Mouse (Mus musculus) limb, embryonic 14.5 days (tissue): Measurements from ENCODE around the gene Gpn2. TPM values are rescaled to one million over a fixed set of nuclear protein-coding genes. Genes with fewer than 3 reads are reported as not detected.

Source experiments
- ATAC-seq: fragments of 200-750 bp; cut with Nextera tagmentation; 2 replicates; pipeline ENCODE4 v1.8.0; 2017; ENCODE audit warnings: low read depth, moderate number of reproducible peaks, moderate TSS enrichment; ENCODE audit not compliant: low FRiP score
- DNase-seq: peaks from one replicate; pipeline ENCODE4 v3.0.0-alpha.2; 2015; ENCODE audit warnings: low spot score
- H3K27ac ChIP-seq: fragments of 300-500 bp; sonication (generic); replicated peaks from 2 replicates; pipeline ENCODE4 v1.5.1; 2014; ENCODE audit warnings: low read depth, mild to moderate bottlenecking, low read length, moderate library complexity, mixed read lengths
- H3K27me3 ChIP-seq: fragments of 300-500 bp; sonication (generic); 2 replicates; pipeline ENCODE4 v1.6.1; 2014; ENCODE audit warnings: low read length, mixed read lengths; ENCODE audit not compliant: control insufficient read depth, insufficient read depth
- H3K36me3 ChIP-seq: fragments of 300-500 bp; sonication (generic); 2 replicates; pipeline ENCODE4 v1.6.1; 2014; ENCODE audit warnings: mild to moderate bottlenecking, low read length, moderate library complexity, mixed read lengths; ENCODE audit not compliant: control insufficient read depth, insufficient read depth
- H3K4me1 ChIP-seq: fragments of 300-500 bp; sonication (generic); 2 replicates; pipeline ENCODE4 v1.6.1; 2014; ENCODE audit warnings: antibody characterized with exemption, low read length, mixed read lengths; ENCODE audit not compliant: control insufficient read depth, insufficient read depth
- H3K4me2 ChIP-seq: fragments of 300-500 bp; sonication (generic); replicated peaks from 2 replicates; pipeline ENCODE4 v1.6.1; 2014; ENCODE audit warnings: low read depth, mild to moderate bottlenecking, low read length, moderate library complexity; ENCODE audit not compliant: severe bottlenecking
- H3K4me3 ChIP-seq: fragments of 300-500 bp; sonication (generic); replicated peaks from 2 replicates; pipeline ENCODE4 v1.5.1; 2014; ENCODE audit warnings: low read length
- H3K9ac ChIP-seq: fragments of 300-500 bp; sonication (generic); 2 replicates; pipeline ENCODE4 v1.6.1; 2014; ENCODE audit warnings: mild to moderate bottlenecking, low read depth, low read length, moderate library complexity; ENCODE audit not compliant: severe bottlenecking
- H3K9me3 ChIP-seq: fragments of 300-500 bp; sonication (generic); 2 replicates; pipeline ENCODE4 v1.6.1; 2016; ENCODE audit warnings: low read length; ENCODE audit not compliant: control insufficient read depth
- POLR2A ChIP-seq: fragments of 200-500 bp; IDR thresholded peaks from 2 replicates; pipeline ENCODE4 v1.8.0; 2012; ENCODE audit warnings: inconsistent platforms, mild to moderate bottlenecking, moderate library complexity, borderline replicate concordance; ENCODE audit not compliant: insufficient read depth, insufficient read length; ENCODE audit errors: extremely low read depth
- WGBS: fragments of 180-500 bp; shearing (Covaris S2); extraction: QIAGEN DNeasy Blood & Tissue Kit; methylation state at CpG from one replicate; pipeline ENCODE4 v1.1.7; 2014; 5-methylcytosine and 5-hydroxymethylcytosine counted together
- polyA plus RNA-seq, 2 experiments: library from polyadenylated mRNA; depleted of rRNA in 1 of 2; stranded (reverse) in 1 of 2; unstranded in 1 of 2; fragments of >200 nt; fragmentation: Nextera tagmentation in 1 of 2; extraction: Ambion mirVana in 1 of 2; gene quantifications; 2 replicates each; pipeline versions ENCODE4 v1.2.1 to v1.2.3; 2012 to 2014

Gene Gpn2
- polyA plus RNA-seq, 2 experiments, result 17.6 to 33.2 TPM

- H3K27ac ChIP-seq, result no peak overlapping the region
- no peak overlapping the region for H3K4me2 ChIP-seq
- TF ChIP-seq POLR2A, result no peak
- H3K9me3 ChIP-seq, result no peaks in the 10 kb centered on the region
- no peak for ATAC-seq
- H3K27me3 ChIP-seq, result no peaks in the 10 kb centered on the region
- no peak overlapping the region for H3K4me3 ChIP-seq
- no peak overlapping the region for H3K9ac ChIP-seq
- H3K36me3 ChIP-seq, result no peaks in the 10 kb centered on the region
- WGBS, result 51% methylated on average over 4 of the region's 4 CpGs
- H3K4me1 ChIP-seq, result no peaks in the 10 kb centered on the region
- no peak for DNase-seq
Measured at GRCm38 (mm10) chr4:133561622-133562021, 22.5 kb upstream of the Gpn2 start.

- no peaks in the 10 kb centered on the region for H3K36me3 ChIP-seq
- TF ChIP-seq POLR2A, result no peak
- H3K4me3 ChIP-seq, result no peak overlapping the region
- no peak overlapping the region for H3K4me2 ChIP-seq
- H3K27me3 ChIP-seq, result no peaks in the 10 kb centered on the region
- DNase-seq (no peak), ATAC-seq (no peak)
- H3K27ac ChIP-seq, result no peak overlapping the region
- WGBS, result 73% methylated on average over 11 of the region's 11 CpGs
- H3K9me3 ChIP-seq, result no peaks in the 10 kb centered on the region
- H3K9ac ChIP-seq, result no peak overlapping the region
- H3K4me1 ChIP-seq, result no peaks in the 10 kb centered on the region
Measured at GRCm38 (mm10) chr4:133563123-133563571, 21.0 kb upstream of the Gpn2 start.

GRCm38 (mm10) chr4:133567251-133567650 is 16.9 kb upstream of the Gpn2 start:
- H3K27ac ChIP-seq, result no peak overlapping the region
- H3K9ac ChIP-seq, result no peak overlapping the region
- H3K36me3 ChIP-seq, result no peaks in the 10 kb centered on the region
- no peaks in the 10 kb centered on the region for H3K9me3 ChIP-seq
- no peaks in the 10 kb centered on the region for H3K4me1 ChIP-seq
- ATAC-seq, result no peak
- H3K4me2 ChIP-seq, result no peak overlapping the region
- H3K4me3 ChIP-seq, result no peak overlapping the region
- H3K27me3 ChIP-seq, result no peaks in the 10 kb centered on the region
- no peak for DNase-seq
- TF ChIP-seq POLR2A, result no peak
- WGBS, result 16% methylated on average over 8 of the region's 8 CpGs

- no peak for TF ChIP-seq POLR2A
- no peak for ATAC-seq
- Histone ChIP-seq H3K9me3 (no peaks in the 10 kb centered on the region), H3K4me3 (no peak overlapping the region), H3K4me1 (no peaks in the 10 kb centered on the region), H3K9ac (no peak overlapping the region), H3K27ac (no peak overlapping the region), H3K27me3 (no peaks in the 10 kb centered on the region), H3K4me2 (no peak overlapping the region), H3K36me3 (no peaks in the 10 kb centered on the region)
- 80% methylated on average over 10 of the region's 10 CpGs for WGBS
- DNase-seq, result no peak
Measured at GRCm38 (mm10) chr4:133569291-133570065, 14.7 kb upstream of the Gpn2 start.

GRCm38 (mm10) chr4:133570066-133570466 is 14.1 kb upstream of the Gpn2 start:
- H3K4me2 ChIP-seq, result no peak overlapping the region
- no peak for TF ChIP-seq POLR2A
- H3K36me3 ChIP-seq, result no peaks in the 10 kb centered on the region
- ATAC-seq, result no peak
- no peak overlapping the region for H3K4me3 ChIP-seq
- H3K27ac ChIP-seq, result no peak overlapping the region
- no peak overlapping the region for H3K9ac ChIP-seq
- H3K27me3 ChIP-seq, result no peaks in the 10 kb centered on the region
- no peak for DNase-seq
- no peaks in the 10 kb centered on the region for H3K9me3 ChIP-seq
- WGBS, result 54% methylated on average over 10 of the region's 10 CpGs
- H3K4me1 ChIP-seq, result no peaks in the 10 kb centered on the region
